Mouse (Mus musculus) lung, postnatal 36 days (tissue): ENCODE measurements at regions not wholly inside any gene's neighbourhood (a gene's known extent, or its start where the extent isn't known, plus 50 kb on each side); places are given as distances from the start of the nearest gene placed in this dataset.
A peak's percentile ranks its signal among the peaks of the same experiment; 100 is the strongest.

Experiments
- DNase-seq: peaks from one replicate; pipeline ENCODE4 v3.0.0; 2022; ENCODE audit warnings: mixed read lengths

DNA sequence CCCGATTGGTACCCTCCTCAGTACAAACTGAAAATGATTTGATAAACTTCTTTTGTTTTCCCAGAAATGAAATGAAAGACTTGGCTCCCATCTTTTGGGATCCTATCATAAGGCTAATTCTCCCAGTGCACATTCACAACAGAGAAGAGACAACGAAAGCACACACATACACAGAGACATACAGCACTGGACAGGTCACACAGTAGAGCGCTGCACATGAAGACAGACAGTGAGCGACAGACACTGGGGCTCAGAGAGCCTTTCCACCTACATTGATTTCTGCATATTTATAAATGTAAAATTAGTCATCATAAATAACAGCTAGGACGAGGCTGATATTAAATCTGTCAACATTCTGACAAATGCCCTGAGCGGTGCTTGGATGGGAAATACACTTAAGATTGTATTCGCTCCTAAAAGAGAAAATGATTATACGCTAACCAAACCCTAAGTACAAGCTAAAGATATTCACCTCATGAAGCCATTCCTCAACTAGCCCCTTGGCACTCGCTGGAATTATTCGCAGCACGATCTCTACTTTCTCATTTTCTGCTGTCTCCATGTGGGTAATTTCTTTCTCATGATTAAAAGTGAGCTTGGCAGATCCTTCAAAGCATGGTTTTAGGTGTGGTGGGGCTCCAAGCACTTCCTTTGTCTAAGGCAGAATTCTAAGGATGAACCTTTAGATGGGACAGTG lies 647.4 kb downstream of the Nedd1 start:
- DNase-seq: no peak

DNA sequence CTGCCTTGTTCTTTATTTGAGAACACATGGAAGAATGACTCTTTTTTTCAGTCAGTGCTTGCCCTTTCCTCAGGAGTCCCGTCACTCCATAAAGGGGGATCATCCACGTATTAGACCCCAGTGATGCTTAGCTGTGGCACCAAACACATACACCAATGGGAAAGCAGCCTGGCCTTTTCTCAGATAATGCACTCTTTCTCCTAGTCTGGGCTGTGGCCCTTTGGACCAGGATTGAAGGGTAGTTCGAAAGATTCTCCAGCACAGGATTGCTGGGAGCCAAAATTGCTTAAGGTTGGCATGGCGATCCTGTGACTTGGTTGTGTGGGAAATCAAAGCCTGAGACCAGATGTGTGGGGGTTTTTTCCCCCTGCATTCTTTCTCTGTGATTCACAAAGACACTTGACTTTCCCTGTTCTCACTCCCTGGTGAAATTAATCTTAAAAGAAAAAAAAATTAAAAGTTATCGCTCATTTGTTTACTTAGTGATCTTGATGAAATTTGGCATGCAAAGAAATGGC lies 648.3 kb downstream of the Nedd1 start:
- DNase-seq: no peak

DNA sequence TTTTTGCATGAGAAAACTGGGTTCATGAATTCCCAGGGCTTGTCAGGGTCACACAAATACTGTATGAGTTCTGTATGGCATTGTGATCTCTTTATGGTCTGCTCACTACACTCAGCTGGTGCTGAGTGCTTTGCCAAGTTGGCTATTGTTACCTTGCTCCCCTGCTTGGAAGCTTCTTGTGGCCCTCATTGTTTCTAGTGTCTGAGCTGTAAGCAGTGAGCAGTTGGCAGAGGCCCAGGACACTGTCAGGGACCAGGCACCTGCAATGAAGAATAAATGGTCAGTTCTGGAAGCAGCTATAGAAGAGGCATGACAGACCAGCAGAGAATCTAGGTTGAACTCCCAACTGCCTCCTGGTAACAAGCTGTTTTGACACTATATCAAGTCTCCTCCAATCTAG lies 677.4 kb downstream of the Nedd1 start:
- DNase-seq: no peak

DNA sequence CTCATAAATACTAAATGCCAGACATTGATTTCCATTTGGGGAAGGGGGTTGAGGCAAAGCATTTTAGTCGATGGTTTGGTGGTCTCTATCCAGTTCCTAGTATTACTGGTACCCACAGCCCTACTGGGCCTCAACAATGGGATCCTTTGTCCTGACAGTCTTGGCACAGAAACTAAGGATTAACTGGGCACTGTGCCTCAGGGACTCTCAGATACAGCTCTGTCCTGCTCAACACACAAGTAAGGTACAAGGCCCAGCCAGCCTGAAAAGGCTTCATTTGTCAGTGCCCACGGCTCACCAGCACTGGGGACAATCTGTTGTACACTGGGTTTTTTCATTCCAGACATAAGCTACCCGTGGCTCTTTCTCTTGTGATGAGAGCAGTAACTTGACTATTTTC lies 686.0 kb downstream of the Nedd1 start:
- no peak for DNase-seq

DNA sequence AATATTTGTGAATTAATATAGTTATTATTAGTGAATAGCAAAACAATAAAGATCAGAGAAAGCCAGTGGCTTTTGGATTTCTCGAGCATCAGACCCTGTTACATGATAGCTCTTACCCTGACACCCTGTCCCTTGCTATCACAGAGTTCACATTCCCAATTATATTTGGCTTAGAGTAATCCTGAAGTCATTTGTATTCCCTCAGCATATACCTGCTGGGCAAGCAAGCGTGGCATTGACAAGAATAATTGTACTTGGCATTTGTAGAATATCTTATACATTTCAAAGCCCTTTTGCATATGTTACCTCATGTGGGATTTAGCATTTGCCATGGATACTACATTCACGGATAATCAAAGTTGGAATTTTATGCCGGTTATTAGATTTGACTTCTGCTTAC lies 692.0 kb downstream of the Nedd1 start:
- no peak for DNase-seq

DNA sequence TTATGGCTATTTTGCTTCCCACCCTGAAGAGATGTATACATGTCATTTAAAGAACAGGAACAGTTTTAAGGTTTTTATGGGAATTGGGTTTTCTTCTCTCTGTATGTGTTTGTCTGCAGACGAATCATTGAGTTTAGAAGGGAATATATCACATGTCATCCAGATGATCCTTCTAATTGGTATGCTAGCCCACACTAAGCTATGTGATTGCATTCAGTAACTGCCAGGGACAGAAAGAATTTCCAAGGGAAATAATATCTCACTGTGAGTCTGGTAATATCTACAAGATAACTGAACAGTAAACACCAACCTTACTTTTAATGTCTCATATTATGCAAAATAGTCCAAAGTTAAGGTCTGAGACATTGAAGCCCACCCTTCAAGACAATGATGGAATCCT lies 698.0 kb downstream of the Nedd1 start:
- DNase-seq: no peak

DNA sequence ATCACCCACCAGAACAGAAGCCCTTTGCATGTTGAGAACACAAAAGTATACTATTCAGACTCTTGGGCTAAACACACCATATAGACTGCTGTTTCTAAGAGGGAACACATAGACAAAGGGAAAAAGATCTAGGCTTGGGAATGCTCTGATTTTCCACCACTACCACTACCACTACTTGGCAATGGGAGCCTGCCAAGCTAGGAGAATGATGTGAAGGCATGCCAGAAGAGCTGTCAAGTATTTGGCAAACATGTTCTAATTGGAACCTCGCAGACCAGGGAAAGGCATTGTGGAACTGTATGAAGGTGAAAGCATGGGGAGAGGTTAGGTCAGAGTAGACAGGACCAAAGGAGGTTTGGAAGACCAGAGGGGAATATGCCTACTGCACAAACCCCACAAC lies 701.2 kb downstream of the Nedd1 start:
- no peak for DNase-seq

DNA sequence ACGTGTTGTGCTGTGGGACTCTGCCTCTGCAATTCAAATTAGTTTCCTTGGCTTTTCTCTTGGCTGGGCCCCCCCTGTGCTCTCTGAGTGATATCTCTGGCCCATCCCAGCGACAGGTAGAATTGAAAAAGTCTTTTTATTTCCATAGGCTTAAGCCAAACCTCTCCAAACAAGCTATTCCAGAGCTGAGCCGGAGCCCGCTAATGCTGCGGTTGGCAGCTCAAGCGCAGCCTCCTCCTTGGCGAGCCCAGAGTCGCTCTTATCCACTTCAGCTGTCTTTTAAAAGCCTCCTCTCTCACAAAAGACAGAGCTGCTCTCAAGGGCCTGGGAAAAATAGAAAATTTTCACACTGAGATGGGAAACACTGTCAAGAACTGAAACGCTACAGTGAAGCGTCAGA lies 712.7 kb downstream of the Nedd1 start:
- no peak for DNase-seq

DNA sequence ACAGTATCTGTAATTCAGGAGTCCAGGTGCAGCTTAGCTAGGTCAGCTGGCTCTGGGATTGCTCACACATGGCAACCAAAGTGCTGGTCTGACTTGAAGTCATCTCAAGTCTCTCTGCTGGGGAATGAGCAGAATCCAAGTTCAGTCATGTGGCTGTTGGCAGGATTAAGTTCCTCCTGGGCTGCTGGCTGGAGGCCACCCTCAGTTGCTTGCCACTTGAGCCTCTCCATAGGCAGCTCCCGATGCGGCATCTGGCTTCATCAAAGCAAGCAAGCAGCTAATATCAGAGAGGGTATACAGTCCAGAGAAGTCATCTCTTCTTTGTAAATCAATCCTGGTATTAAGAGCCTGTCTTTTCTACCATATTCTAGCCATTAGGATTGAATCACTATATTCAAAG lies 714.3 kb downstream of the Nedd1 start:
- DNase-seq: no peak

DNA sequence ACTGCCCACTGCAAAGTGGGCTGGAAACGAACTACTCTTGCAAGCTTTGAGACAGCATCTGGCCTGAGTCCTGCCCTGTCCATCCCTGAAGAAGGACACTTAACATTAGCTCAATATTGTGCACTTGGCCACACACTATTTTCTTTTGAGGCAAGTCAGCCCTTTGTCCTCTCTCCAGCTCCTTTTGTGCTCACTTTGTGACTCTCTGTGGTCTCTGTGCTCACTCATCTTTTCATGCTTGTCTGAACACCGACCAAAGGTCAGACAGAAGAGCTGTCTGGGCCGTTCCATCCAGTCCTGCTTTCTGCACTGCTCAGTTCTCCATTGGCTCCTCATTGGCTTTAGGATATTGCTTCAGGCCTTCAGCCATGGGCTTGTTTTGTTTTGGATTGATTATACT lies 715.8 kb downstream of the Nedd1 start:
- no peak for DNase-seq

DNA sequence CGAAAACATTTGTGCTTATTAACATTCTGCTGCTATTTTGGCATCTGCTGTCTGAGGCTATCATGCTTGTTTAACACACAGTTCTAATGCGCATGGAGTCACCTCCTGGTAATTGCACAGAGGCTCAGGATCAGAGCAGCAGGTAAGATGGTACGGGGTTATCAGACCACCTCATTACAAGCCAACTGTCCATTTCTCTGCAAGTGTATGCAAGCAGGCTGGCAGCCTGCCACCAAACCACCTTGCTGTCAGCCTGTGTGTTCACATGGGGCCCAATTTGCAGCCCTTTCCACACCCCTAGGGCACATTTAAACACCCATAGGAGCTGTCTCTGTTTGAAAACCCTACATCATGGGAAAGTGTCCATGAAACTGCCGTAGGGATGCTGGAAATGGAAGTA lies 731.2 kb downstream of the Nedd1 start:
- DNase-seq: no peak

DNA sequence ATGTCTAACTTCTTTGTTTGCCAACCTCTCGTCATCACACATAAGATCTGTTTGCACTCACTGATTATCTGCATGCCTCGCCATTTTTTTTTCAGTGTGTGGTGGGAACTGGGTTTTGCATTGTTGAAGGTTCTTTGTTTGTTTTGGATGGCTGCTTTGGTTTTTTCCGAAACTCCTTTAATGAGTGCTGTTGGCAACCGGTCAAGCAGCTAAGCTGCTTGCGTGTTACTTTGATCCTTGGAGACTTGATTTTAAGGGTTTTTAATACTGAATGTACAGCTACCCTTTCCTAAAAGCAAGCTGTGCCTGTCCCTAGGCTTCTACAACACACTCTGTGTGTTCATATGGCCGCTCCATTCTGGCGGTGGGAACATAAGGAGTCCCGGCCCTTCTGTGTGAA lies 733.9 kb downstream of the Nedd1 start:
- peak; percentile 78 for DNase-seq

DNA sequence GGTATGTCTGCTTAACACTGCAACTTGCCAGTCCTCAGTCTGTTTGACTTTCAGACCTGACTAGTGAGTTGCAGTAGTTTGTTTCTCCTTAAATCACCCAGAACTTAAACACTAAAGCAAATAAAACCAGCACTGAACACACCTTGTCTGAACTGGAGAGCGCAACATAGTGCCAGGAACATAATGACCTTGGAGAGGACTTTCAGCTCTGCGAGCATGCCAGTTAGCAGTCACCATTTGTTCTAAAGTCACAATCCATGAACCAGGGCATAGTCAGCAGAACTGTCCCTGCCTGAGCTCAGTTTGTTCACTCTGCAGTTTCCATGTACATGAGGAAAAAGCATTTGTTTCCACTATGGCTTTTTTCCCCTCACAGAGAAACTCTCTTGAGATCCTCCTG lies 742.4 kb downstream of the Nedd1 start:
- DNase-seq: peak; percentile 63

DNA sequence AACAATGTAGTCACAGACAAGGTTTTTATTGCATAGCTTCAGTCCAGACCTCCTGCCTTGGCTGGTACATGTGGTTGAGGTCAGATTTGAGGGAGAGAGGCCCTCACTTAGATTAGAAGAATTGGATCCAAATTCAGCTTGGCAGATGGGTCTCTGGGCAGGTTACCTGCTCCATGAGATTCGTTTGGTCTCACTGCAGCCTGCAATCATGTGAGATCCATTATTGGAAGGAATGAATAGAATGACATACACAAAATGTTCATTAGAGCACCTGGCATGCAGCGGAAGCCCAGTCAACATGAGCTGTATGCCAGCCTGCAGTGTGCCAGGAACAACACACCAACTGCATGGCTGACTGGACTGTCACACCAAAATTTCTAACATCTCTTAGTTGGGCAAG lies 750.3 kb downstream of the Nedd1 start:
- DNase-seq: no peak

DNA sequence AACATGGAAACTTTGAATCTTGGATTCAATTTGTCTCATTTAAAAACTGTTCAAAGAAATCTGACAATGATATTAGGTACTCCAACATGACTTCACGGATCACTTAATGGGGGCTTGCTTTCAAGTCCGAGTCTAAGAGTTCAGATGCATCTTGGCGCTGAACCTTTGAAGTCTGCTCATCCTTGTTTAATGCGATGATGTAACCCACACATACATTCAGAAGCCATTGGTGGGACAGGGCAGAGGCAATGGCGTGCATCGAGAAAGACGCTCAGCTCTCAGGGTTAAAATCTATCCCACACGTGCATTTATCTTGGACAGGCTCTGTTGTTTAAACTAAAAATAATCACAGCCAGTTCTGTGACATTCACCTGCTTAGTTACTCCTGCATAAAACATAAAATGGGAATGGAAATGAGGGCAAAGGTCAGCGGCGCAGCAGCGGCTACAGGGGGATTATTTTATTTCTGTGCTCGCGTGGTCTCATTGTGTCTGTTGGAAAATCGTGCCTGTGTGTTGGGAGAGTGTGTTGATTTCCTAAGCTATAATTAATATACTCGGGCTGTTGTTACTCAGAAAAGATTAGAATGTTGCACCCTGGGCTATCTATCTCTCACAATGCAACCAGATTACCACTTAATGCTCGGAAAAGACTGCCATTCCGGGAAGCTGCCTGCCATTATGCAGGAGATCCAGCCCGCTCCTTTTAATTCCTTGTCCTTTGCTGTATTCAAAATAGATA lies 754.5 kb downstream of the Nedd1 start:
- DNase-seq: no peak

DNA sequence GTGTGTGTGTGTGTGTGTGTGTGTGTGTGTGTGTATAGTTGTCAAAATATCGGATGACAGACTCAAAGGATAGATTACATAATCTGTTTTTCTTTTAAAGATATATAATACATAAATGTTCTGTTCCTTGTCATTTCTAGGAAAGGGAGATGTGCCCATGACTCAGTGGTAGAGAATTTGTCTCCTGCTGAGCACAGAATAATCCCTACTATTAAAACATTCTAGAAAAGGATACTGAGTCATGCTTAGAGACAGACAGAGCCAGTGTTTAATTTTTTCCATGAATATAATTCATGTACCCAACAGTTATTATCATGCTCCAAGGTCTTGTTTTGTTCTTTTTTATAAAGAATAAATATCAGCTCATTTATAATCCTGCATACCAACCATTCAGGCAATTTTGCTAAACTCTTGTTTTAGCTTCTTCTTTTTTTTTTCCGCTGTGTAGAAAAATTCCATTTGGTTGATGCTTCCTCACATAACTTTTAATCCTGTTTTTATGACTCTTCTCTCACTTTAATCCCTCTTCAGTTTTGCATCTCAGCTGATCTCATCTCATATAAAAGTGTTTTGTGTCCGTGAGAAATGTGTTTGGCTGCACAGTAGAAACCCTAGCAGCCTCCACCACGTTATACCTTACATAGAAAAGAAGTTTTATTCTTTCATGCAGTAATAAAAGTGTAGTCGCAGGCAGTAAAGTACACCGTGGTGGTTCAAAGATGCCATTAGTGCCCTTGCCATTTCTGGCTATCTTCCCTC lies 762.3 kb downstream of the Nedd1 start:
- no peak for DNase-seq

DNA sequence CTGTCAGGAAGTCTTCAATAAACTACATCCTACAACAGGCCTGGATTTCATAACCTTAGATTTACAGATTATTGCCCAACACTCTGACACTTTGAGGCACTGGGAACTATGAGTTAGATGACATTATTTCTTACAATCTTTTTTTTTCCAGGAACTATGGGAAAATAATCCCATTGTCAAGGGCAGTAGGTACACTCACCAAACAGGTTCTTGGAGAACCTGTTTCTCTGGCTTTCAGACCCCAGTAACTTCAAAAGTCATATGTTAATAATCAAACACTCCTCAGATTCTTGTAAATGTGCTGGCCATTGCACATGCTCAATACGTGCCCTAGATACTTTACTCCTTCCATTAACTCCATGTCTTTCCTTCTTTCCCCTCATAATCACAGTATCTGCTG lies 769.1 kb downstream of the Nedd1 start:
- DNase-seq: peak; percentile 52

DNA sequence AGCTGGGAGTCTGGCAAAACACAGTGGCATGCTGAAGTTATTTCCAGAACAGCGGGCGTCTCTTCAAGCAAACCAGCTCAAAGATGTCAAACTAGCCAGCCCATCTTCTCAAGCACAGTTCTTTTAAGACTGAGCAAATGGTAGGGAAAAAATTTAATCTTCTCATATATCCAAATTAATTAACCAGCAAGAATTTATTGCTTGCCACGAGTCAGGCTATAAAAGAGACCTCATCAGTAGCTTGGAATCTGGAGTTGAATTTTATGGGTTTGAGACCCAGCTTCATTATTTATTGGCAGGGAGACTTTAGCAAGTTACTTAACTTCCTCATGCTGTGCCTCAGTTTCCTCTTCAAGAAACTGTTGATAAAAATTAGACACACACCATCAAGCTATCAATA lies 742.5 kb upstream of the Tmpo start:
- DNase-seq: no peak

DNA sequence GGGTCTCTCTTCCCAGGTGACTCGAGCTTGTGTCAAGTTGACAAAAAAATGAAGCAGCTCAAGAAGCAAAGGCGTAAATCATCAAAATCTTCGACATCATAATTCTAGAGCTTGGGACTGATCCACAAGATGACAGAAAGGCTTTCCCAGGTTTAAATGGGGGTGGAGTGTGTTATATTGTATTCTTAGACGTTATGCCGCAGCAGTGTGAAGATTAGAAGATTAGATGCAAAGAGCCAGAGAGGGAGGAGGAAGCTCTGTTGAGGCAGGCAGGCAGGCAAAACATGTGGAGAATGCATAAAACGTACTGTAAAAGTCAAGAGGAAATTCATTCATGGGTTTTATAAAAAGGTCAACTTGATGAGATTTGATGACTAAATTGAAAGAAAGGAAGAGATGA lies 708.7 kb upstream of the Tmpo start:
- no peak for DNase-seq

DNA sequence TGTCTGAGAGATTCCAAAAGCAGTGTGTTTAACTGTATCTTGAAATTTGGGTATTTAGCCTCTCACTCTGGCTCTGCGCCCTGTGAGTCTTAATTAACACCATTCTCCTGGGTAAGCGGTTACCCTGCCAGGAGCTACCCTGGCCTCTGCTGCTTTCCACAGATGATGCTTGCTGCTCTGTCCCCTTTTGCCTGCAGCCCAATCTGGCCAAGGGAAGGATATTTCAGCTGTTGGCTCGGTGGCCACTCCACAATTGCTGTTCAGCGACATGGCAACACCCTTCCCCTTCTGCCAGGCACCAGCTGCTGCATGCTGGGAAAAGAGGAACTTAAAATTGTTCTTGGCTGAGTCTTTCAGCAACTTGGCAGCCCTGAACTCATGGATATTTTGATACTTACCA lies 707.4 kb upstream of the Tmpo start:
- DNase-seq: no peak

DNA sequence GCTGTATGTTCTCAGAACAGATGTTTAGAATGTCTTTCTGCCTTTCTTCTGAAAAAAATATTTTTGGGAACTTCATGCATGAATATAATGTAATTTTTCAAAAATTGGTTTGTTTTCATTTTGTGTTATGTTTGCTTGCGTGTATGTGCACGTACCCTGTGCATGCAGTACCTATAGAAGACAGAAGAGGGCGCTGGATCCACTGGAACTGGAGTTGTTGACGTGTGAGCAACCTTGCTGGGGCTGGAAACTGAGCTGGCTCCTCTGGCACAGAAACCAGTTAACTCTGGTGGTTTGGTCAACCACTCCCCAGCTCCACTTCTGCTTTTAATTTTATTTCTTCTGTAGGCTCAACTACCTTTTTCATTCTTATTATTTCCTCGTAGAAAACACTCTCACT lies 702.0 kb upstream of the Tmpo start:
- DNase-seq: peak; percentile 9

DNA sequence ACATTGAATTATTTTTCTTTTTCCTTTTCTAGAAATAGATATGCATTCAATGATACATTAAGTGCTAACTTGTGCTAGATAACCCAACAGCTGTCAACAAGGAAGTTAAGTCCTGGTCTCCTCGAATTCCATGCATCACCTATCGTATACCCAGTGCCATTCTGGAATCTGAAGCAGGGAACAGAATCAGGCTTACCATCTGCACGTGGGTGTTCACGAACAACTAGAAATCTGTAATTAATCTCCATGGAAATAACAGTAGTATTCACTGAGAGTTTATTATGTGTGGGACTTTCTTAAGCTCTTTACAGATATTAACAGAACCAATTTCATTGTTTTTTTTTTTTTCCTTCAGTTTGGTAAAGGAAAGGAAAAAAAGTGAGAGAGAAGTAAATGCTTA lies 701.4 kb upstream of the Tmpo start:
- DNase-seq: no peak

DNA sequence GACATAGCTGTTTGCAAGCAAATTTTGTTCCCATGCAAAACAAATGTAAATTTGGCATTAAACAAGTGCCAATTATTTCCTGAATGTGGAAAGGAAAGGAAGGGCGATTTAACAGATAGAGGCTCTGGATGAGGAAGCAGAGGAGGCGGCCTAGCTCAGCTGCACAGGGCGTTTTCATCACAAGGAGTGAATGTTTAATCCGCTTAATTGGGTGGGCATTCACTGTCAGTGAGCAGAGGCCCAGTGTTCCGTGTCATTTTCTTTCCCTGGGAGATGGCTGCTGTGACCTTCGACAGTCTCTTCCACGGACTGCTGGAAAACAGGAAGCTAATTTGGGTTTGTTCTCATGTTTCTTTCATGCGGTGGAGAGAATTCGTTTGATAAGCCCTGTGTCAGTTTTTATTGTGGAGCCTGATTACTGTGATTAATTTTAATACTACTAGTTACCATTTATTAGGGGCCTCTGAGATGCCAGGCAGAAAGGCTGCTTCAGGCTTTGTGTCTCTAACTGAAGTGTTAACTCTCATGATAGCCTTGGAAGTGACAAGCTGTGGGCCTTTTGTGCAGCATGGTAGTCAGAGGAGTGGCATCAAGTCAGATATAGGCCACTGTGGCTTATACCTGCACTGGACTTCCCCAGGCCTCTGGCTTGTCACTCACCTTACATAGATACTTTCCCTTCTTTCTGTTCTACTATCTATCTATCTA lies 700.6 kb upstream of the Tmpo start:
- DNase-seq: no peak
